Mouse (Mus musculus): ENCODE data around the gene Prkca.

- TF ChIP-seq POLR2A (IDR thresholded peaks at IDR 0.05; ENCODE audit: extremely low read depth, insufficient read depth, low read length) (no peak), CTCF (IDR thresholded peaks at IDR 0.05; ENCODE audit: extremely low read depth, insufficient read depth, low read length) (peak; percentile 74)
Measured at GRCm38 (mm10) chr11:108025726-108026425, 317.9 kb downstream of the Prkca start.
